Mouse (Mus musculus) Patski (cell line): ENCODE measurements at regions not wholly inside any gene's neighbourhood (a gene's known extent, or its start where the extent isn't known, plus 50 kb on each side); places are given as distances from the start of the nearest gene placed in this dataset.

ENCODE experiments used
- ATAC-seq: fragments of 100-300 bp; one replicate; pipeline ENCODE4 v1.8.0; 2021
- CTCF ChIA-PET: fragments of 350-600 bp; sonication (Branson Sonifier 250); formaldehyde crosslinking; loops from one replicate; lab custom pipeline; 2022; ENCODE audit warnings: inconsistent platforms; lab: Charles Lee
- POLR2A ChIA-PET: fragments of 350-600 bp; sonication (Branson Sonifier 250); formaldehyde crosslinking; loops from one replicate; lab custom pipeline; 2022; ENCODE audit warnings: antibody characterized with exemption, inconsistent platforms; lab: Charles Lee
- DNase-seq: peaks from one replicate; pipeline ENCODE4 v3.0.0-alpha.2; 2011; ENCODE audit warnings: low read depth, low spot score
- H3K27me3 ChIP-seq: fragments of 371-371 bp; one replicate; pipeline ENCODE4 v1.5.1; 2021
- CTCF ChIP-seq: fragments of 100-300 bp; IDR thresholded peaks from one replicate; pipeline ENCODE4 v1.5.1; 2021
- in situ Hi-C: fragments of 300-500 bp; cut with MboI; formaldehyde crosslinking; loops from 3 replicates; pipeline ENCODE4 v1.11.1; 2018; ENCODE audit warnings: low pct_unique_long_range_greater_than_20kb, mixed read lengths

DNA sequence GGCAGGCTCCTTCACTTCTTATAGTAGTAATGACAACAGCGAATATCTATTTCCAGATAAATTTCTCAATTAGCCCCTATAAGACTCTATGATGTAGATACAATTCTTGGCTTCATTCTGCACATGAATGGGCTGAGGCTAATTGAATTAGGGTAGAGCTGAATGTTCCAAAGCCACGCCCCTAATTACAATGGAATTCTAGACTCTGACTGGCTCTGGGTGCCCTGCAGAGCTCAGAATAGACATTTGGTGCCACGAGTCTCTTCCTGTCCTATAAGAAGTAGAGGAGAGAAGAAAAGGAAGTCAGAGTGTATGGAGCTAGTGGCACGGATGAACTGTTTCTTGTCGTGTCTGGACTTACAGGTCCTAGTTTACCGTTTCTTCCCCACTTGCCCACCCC lies 449.8 kb downstream of the 1810013L24Rik start:
- TF ChIP-seq CTCF, result no peak
- DNase-seq (no peak), ATAC-seq (no peak)
- H3K27me3 ChIP-seq, result no peaks in the 10 kb centered on the region
- in situ Hi-C loops, result no loop called here
- ChIA-PET CTCF (no interaction called here), POLR2A (no interaction called here)

DNA sequence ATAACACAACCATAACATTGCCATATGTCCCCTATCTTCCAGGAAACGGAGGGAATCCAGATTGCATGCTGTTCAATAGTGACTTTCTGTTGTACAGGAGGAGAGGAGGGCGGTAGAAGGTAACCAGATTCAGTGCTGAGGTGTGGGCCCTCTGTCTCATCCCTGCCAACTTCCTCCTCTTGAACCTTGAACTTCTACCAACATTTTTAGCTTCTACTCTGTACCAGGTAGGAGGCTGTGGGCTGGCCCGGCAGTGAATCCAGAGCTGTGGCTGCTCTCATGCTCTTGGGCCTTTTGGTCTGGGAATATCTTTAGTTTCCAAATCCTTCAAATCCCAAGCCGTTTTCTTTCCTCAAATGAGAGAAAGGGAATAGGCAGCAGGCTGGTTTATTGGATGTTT lies 450.5 kb downstream of the 1810013L24Rik start:
- in situ Hi-C loops, result no loop called here
- POLR2A ChIA-PET, result no interaction called here
- H3K27me3 ChIP-seq, result no peaks in the 10 kb centered on the region
- DNase-seq (no peak), ATAC-seq (no peak)
- CTCF ChIA-PET, result interaction anchor here (0.8 to 1.4 kb wide), 4 partner anchors 9 to 190 kb away, joined by 3 to 4 read pairs (median 4); no protein-coding TSS in a partner anchor
- TF ChIP-seq CTCF, result no peak

DNA sequence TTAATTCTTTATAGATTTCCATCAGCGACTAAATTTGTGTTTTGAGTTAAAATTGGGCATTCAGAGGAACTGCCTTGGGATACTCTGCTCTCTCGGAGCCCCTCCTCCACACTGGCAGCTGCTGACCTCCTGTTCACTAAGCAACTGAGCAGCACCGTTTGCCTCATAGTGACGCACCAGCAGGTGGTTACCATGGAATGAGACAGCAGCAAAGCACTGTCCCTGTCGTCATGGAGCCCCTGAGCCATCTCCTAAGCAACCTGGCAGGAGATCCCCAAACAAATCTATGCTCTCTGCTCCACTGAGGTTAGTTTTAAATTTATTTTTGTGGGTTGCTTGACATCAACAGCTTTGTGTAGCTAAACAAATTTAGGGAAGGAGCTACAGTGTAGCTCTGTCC lies 451.0 kb downstream of the 1810013L24Rik start:
- no peak for TF ChIP-seq CTCF
- ATAC-seq (peak; percentile 80), DNase-seq (peak; percentile 46)
- in situ Hi-C loops, result no loop called here
- CTCF ChIA-PET, result interaction anchor here (0.8 to 1.4 kb wide), 4 partner anchors 9 to 190 kb away, joined by 3 to 4 read pairs (median 4); no protein-coding TSS in a partner anchor
- no peaks in the 10 kb centered on the region for H3K27me3 ChIP-seq
- POLR2A ChIA-PET, result no interaction called here

- no peaks in the 10 kb centered on the region for H3K27me3 ChIP-seq
- DNase-seq, result no peak
- TF ChIP-seq CTCF, result no peak
- POLR2A ChIA-PET, result no interaction called here
- in situ Hi-C loops, result no loop called here
- no peak for ATAC-seq
- CTCF ChIA-PET, result interaction anchor here (1.6 kb wide), 1 partner anchor 17 kb away, joined by 4 read pairs; no protein-coding TSS in a partner anchor
Measured at GRCm38 (mm10) chr16:9284423-9284822, 454.5 kb downstream of the 1810013L24Rik start.

DNA sequence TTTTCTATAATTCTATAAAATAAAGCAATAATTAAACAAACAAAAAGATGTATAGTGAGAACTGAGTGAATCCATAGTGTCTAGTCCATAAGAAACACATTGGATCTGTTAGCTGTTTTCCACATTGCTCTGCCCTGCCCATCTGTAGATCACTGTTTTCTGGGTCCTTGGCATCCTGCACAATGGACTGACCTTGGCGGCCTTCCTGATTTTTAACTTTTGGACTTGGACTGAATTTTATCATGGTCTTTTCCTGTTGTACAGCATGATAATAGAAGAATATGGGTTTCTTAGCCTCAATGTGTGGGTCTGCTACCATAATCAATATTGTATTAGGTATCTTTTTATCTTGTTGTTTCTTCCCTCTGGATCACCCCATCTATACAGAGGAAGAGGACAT lies 456.0 kb downstream of the 1810013L24Rik start:
- CTCF ChIA-PET, result interaction anchor here (1.1 kb wide), 2 partner anchors 11 to 19 kb away, joined by 3 to 4 read pairs; no protein-coding TSS in a partner anchor
- DNase-seq (no peak), ATAC-seq (no peak)
- no peak for TF ChIP-seq CTCF
- in situ Hi-C loops, result no loop called here
- H3K27me3 ChIP-seq, result no peaks in the 10 kb centered on the region
- POLR2A ChIA-PET, result no interaction called here

GRCm38 (mm10) chr16:9287557-9287956 lies 457.7 kb downstream of the 1810013L24Rik start:
- CTCF ChIA-PET, result interaction anchor here (1.0 to 1.4 kb wide), 3 partner anchors 10 to 23 kb away, joined by 3 to 4 read pairs (median 3); no protein-coding TSS in a partner anchor
- in situ Hi-C loops, result no loop called here
- no peaks in the 10 kb centered on the region for H3K27me3 ChIP-seq
- POLR2A ChIA-PET, result no interaction called here
- TF ChIP-seq CTCF, result no peak
- DNase-seq (no peak), ATAC-seq (no peak)

- no peak for ATAC-seq
- DNase-seq, result no peak
- in situ Hi-C loops, result no loop called here
- ChIA-PET POLR2A (interaction anchor here (0.6 kb wide), 1 partner anchor 60 kb away, joined by 4 read pairs; no protein-coding TSS in a partner anchor), CTCF (interaction anchor here (1.0 kb wide), 1 partner anchor 11 kb away, joined by 3 read pairs; no protein-coding TSS in a partner anchor)
- TF ChIP-seq CTCF, result no peak
- H3K27me3 ChIP-seq, result no peaks in the 10 kb centered on the region
Measured at GRCm38 (mm10) chr16:9291356-9292020, 461.6 kb downstream of the 1810013L24Rik start.

DNA sequence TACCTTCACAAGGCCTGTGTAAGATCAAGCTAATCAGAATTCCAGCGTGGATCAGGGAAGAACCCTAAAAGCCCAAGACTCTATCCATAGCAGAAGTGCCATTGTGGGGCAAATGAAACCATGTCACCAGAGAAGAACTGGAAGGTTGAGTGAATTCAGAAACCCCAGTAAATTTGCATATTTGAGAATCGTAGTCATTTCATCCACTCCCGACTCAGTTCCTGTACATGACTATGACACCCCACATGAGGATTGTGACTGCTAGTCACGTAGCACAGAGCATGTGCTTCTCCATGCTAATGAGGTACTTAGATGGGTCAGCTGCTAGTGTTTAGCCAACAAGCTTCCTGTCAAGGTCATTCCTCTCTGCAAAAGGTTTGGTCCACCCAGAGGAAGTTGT lies 473.2 kb downstream of the 1810013L24Rik start:
- in situ Hi-C loops, result no loop called here
- TF ChIP-seq CTCF, result no peak
- ChIA-PET CTCF (no interaction called here), POLR2A (no interaction called here)
- DNase-seq, result no peak
- ATAC-seq, result no peak
- H3K27me3 ChIP-seq, result no peaks in the 10 kb centered on the region

- ATAC-seq, result no peak
- no peak for DNase-seq
- in situ Hi-C loops, result no loop called here
- CTCF ChIA-PET, result no interaction called here
- TF ChIP-seq CTCF, result no peak
- POLR2A ChIA-PET, result no interaction called here
- no peaks in the 10 kb centered on the region for H3K27me3 ChIP-seq
Measured at GRCm38 (mm10) chr16:9304079-9304478, 474.2 kb downstream of the 1810013L24Rik start.

DNA sequence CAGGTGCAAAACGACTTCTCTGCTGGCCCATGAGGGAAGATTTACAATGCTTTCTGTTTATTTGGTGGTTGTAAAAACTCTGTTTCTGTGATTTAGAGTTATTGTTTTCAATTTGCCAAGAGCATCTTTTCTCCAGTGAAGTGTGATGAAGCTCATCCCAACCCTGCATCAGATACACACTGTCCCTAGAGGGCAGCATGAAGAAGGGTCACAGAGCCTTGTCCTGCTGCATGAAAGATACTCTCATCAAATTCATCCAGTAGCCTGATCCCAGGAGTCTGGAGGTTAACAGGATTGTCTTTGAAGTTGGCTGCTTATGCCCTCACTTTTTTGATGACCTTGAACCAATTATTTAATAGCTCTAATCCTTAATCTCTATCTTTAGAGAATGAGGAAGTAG lies 480.8 kb downstream of the 1810013L24Rik start:
- H3K27me3 ChIP-seq, result no peaks in the 10 kb centered on the region
- in situ Hi-C loops, result no loop called here
- ATAC-seq (no peak), DNase-seq (no peak)
- ChIA-PET CTCF (interaction anchor here (1.1 to 2.2 kb wide), 2 partner anchors 9 to 23 kb away, joined by 3 to 11 read pairs; no protein-coding TSS in a partner anchor), POLR2A (no interaction called here)
- TF ChIP-seq CTCF, result peak; percentile 67

DNA sequence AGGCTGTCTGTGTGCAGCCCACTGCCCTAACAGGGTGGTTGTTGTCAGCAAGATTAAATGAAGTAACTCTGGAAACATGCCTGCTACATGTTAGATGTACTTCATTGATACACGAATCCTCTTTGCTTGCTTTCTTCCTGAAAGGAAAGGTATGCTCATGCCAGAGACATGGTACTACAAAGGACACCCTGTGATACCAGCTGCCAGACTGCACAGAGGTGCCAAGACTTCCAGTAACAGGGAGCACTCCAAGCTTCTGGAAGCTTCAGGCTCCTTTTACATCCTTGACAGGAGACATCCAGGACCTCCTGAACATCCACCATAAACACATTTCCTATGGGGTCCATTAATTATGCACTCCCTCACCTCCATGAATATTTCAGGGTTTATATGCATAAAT lies 505.7 kb downstream of the 1810013L24Rik start:
- in situ Hi-C loops, result no loop called here
- ATAC-seq, result no peak
- POLR2A ChIA-PET, result no interaction called here
- no peak for TF ChIP-seq CTCF
- no peaks in the 10 kb centered on the region for H3K27me3 ChIP-seq
- no peak for DNase-seq
- CTCF ChIA-PET, result no interaction called here
